Mouse (Mus musculus) neural tube, embryonic 13.5 days (tissue): Measurements from ENCODE around the gene Gm33815. TPM values are rescaled to one million over a fixed set of nuclear protein-coding genes. Genes with fewer than 3 reads are reported as not detected.
"Not testable (repeated sequence)": the region's sequence is repeated elsewhere in the genome, so short reads cannot be mapped to it uniquely, and the experiment has no call there.

Experiments used
- ATAC-seq: fragments of 200-750 bp; cut with Nextera tagmentation; 2 replicates; pipeline ENCODE4 v1.8.0; 2017; ENCODE audit warnings: low read depth, mild to moderate bottlenecking, moderate TSS enrichment, moderate library complexity
- H3K27ac ChIP-seq: fragments of 300-500 bp; sonication (generic); replicated peaks from 2 replicates; pipeline ENCODE4 v1.5.1; 2015; ENCODE audit warnings: moderate library complexity, mild to moderate bottlenecking, inconsistent platforms
- H3K27me3 ChIP-seq: fragments of 300-500 bp; sonication (generic); 2 replicates; pipeline ENCODE4 v1.6.1; 2015; ENCODE audit warnings: mild to moderate bottlenecking, inconsistent platforms
- H3K36me3 ChIP-seq: fragments of 300-500 bp; sonication (generic); 2 replicates; pipeline ENCODE4 v1.6.1; 2015; ENCODE audit warnings: mild to moderate bottlenecking, inconsistent platforms
- H3K4me1 ChIP-seq: fragments of 300-500 bp; sonication (generic); replicated peaks from 2 replicates; pipeline ENCODE4 v1.6.1; 2015; ENCODE audit warnings: inconsistent platforms
- H3K4me2 ChIP-seq: fragments of 300-500 bp; sonication (generic); 2 replicates; pipeline ENCODE4 v1.6.1; 2015; ENCODE audit warnings: inconsistent platforms, mild to moderate bottlenecking, moderate library complexity
- H3K4me3 ChIP-seq: fragments of 300-500 bp; sonication (generic); 2 replicates; pipeline ENCODE4 v1.5.1; 2015; ENCODE audit warnings: mild to moderate bottlenecking, inconsistent platforms
- H3K9ac ChIP-seq: fragments of 300-500 bp; sonication (generic); 2 replicates; pipeline ENCODE4 v1.6.1; 2015; ENCODE audit warnings: moderate library complexity, mild to moderate bottlenecking, inconsistent platforms
- H3K9me3 ChIP-seq: fragments of 300-500 bp; sonication (generic); 2 replicates; pipeline ENCODE4 v1.6.1; 2016; ENCODE audit warnings: inconsistent platforms
- WGBS: fragments of 180-500 bp; shearing (Covaris S2); methylation state at CpG from one replicate; pipeline ENCODE4 v1.1.7; 2015; 5-methylcytosine and 5-hydroxymethylcytosine counted together
- polyA plus RNA-seq: library from polyadenylated mRNA; unstranded; fragments of >200 nt; fragmentation: Nextera tagmentation; extraction: Ambion mirVana; gene quantifications from 2 replicates; pipeline ENCODE4 v1.2.1, GENCODE M21; 2015

Gm33815 gene
- polyA plus RNA-seq, result not detected in 2 replicates

GRCm38 (mm10) chrY:69320832-69321231 lies at the start of gene Gm33815:
Gene Gm33815 (plus strand): TSS chrY:69321132.
- H3K4me2 ChIP-seq, H3K27ac ChIP-seq, H3K4me3 ChIP-seq, H3K9me3 ChIP-seq, H3K27me3 ChIP-seq, H3K4me1 ChIP-seq, H3K9ac ChIP-seq, H3K36me3 ChIP-seq, ATAC-seq: not testable (repeated sequence)
- no CpG with 5 or more reads among the region's 1 CpGs for whole genome bisulfite sequencing
